Comparison of ENCODE assay signal across 9 mouse cellular contexts in genomic region chr9:37625641-37626040, GRCm38 (mm10). TPM values are rescaled to one million over a fixed set of nuclear protein-coding genes. Genes with fewer than 3 reads are reported as not detected.
A peak's percentile ranks its signal among the peaks of the same experiment; 100 is the strongest.
DNase-seq lines count a peak whose midpoint lies in the region; ATAC-seq and TF ChIP-seq lines count a peak whose summit lies in the region.
"Had no signal": no experiment of that assay in that cellular context is flagged by ENCODE, and none has a peak within 500 bp of the region (broad histone marks: within the 10 kb centered on the region; RNA-seq: fewer than 3 reads in every experiment).

No protein-coding gene starts in this region.

- ATAC-seq in neural tube, embryonic 15.5 days (ENCODE audit: low FRiP score) = peak; percentile 92
- ATAC-seq in liver, postnatal 0 days = no peak

- intact Hi-C loops in gastrocnemius, postnatal 14 days (cut with DNase I; ENCODE audit: low total_unique reads) = loop anchor here (5.0 kb wide), 1 partner anchor 168 kb away; no protein-coding TSS in a partner anchor
- intact Hi-C loops in gastrocnemius, postnatal 36 days (cut with DNase I) = no loop called here

- 13% methylated on average over 7 of the region's 7 CpGs for WGBS in neural tube, embryonic 15.5 days
- 64% methylated on average over 7 of the region's 7 CpGs for WGBS in liver, postnatal 0 days (ENCODE audit: insufficient replicate concordance)

- no peak for TF ChIP-seq CTCF in liver, postnatal 0 days (IDR thresholded peaks at IDR 0.05; ENCODE audit: low read depth)

- DNase-seq in gastrocnemius, postnatal 14 days = peak; percentile 9
- no peak for DNase-seq in gastrocnemius, postnatal 36 days
- peak; percentile 60 for DNase-seq in cerebellum, adult 11-12 months
- DNase-seq in frontal cortex, postnatal 36 days (ENCODE audit: low spot score in 2 of 2) = peak; percentile 77 to 89
- DNase-seq in layer of hippocampus, postnatal 14 days (ENCODE audit: low spot score in 2 of 2) = peak; percentile 74 to 88
- DNase-seq in liver, postnatal 0 days = no peak
- no peak for DNase-seq in natural killer cell, adult 2 months (ENCODE audit: low spot score in 2 of 2)

- peak overlapping the region; percentile 76 for H3K27ac ChIP-seq in neural tube, embryonic 15.5 days (replicated peaks)
- H3K27ac ChIP-seq in liver, postnatal 0 days (ENCODE audit: low read depth) = no peak overlapping the region

- H3K4me1 ChIP-seq in neural tube, embryonic 15.5 days = peaks cover 22% of the 10 kb centered on the region
- no peaks in the 10 kb centered on the region for H3K4me1 ChIP-seq in liver, postnatal 0 days (ENCODE audit: insufficient read depth)

- H3K27me3 ChIP-seq in neural tube, embryonic 15.5 days (replicated peaks) = no peaks in the 10 kb centered on the region
- no peaks in the 10 kb centered on the region for H3K27me3 ChIP-seq in liver, postnatal 0 days (ENCODE audit: insufficient read depth, low read length)

- no peaks in the 10 kb centered on the region for H3K36me3 ChIP-seq in neural tube, embryonic 15.5 days
- no peaks in the 10 kb centered on the region; the same call in 1 of the 2 replicates for H3K36me3 ChIP-seq in liver, postnatal 0 days (replicated peaks; ENCODE audit: insufficient read depth, low read length)

- 0 out of 2 replicates have a peak overlapping the region, but pooled peaks have one; percentile 1 for H3K9ac ChIP-seq in neural tube, embryonic 15.5 days (replicated peaks)
- H3K9ac ChIP-seq in liver, postnatal 0 days (replicated peaks) = no peak overlapping the region

- no peak for TF ChIP-seq EP300 in liver, postnatal 0 days (IDR thresholded peaks at IDR 0.05; ENCODE audit: low read depth)

- peak overlapping the region; percentile 43 for H3K4me2 ChIP-seq in neural tube, embryonic 15.5 days
- no peak overlapping the region for H3K4me2 ChIP-seq in liver, postnatal 0 days (ENCODE audit: low read depth, low read length)

- no peaks in the 10 kb centered on the region for H3K9me3 ChIP-seq in neural tube, embryonic 15.5 days (replicated peaks)
- no peaks in the 10 kb centered on the region for H3K9me3 ChIP-seq in liver, postnatal 0 days (ENCODE audit: low read length)

- 0 out of 2 replicates have a peak overlapping the region, but pooled peaks have one; percentile 9 for H3K4me3 ChIP-seq in neural tube, embryonic 15.5 days (replicated peaks)
- H3K4me3 ChIP-seq in liver, postnatal 0 days (ENCODE audit: low read depth, low read length) = no peak overlapping the region

RNA-seq across cellular contexts. Expression of gene Spa17, which starts 12.1 kb away (rescaled TPM):
- total RNA-seq in gastrocnemius, postnatal 14 days (2021) = 1 to 10 TPM; 1.9 to 2.2 TPM
- total RNA-seq in gastrocnemius, postnatal 36 days (2021) = 1 to 10 TPM; 2.6 to 3.2 TPM
- total RNA-seq in layer of hippocampus, postnatal 14 days (2021) = 1 to 10 TPM; 1.5 to 4.3 TPM
- polyA plus RNA-seq in neural tube, embryonic 15.5 days (2015; fragmentation: Nextera tagmentation; extraction: Ambion mirVana) = 7.4 and 11.0 TPM in 2 replicates
- 2.2 and 2.5 TPM in 2 replicates for polyA plus RNA-seq in liver, postnatal 0 days (2015; fragmentation: Nextera tagmentation; extraction: Ambion mirVana)

RNA-seq across cellular contexts. Expression of gene Tbrg1, which starts 31.5 kb away (rescaled TPM):
- 10 to 100 TPM; 38.5 to 42.1 TPM for total RNA-seq in gastrocnemius, postnatal 14 days (2021)
- 10 to 100 TPM; 27.7 to 32.7 TPM for total RNA-seq in gastrocnemius, postnatal 36 days (2021)
- 10 to 100 TPM; 50.8 to 50.9 TPM for total RNA-seq in layer of hippocampus, postnatal 14 days (2021)
- polyA plus RNA-seq in neural tube, embryonic 15.5 days (2015; fragmentation: Nextera tagmentation; extraction: Ambion mirVana) = 87.5 and 94.9 TPM in 2 replicates
- polyA plus RNA-seq in liver, postnatal 0 days (2015; fragmentation: Nextera tagmentation; extraction: Ambion mirVana) = 59.7 and 60.5 TPM in 2 replicates

RNA-seq across cellular contexts. Expression of gene Panx3, which starts 43.4 kb away (rescaled TPM):
- not detected for total RNA-seq in gastrocnemius, postnatal 14 days (2021)
- total RNA-seq in gastrocnemius, postnatal 36 days (2021) = not detected
- total RNA-seq in layer of hippocampus, postnatal 14 days (2021) = not detected
- 0.47 and 1.1 TPM in 2 replicates for polyA plus RNA-seq in neural tube, embryonic 15.5 days (2015; fragmentation: Nextera tagmentation; extraction: Ambion mirVana)
- polyA plus RNA-seq in liver, postnatal 0 days (2015; fragmentation: Nextera tagmentation; extraction: Ambion mirVana) = not detected in 2 replicates
- polyA plus RNA-seq: large intestine, adult 2 months had no signal

Comparison
In these comparisons a context has a peak if more than half of its experiments do, and no peak if none do; other contexts are left out.
1. DNase-seq: peak in gastrocnemius, postnatal 14 days (single experiment), cerebellum, adult 11-12 months (single experiment), frontal cortex, postnatal 36 days (2 of 2) and layer of hippocampus, postnatal 14 days (2 of 2); none in gastrocnemius, postnatal 36 days (0 of 2), liver, postnatal 0 days (single experiment) and natural killer cell, adult 2 months (0 of 2).